Mouse (Mus musculus) forebrain, embryonic 14.5 days (tissue): Measurements from ENCODE around the gene 4930524B15Rik. TPM values are rescaled to one million over a fixed set of nuclear protein-coding genes. Genes with fewer than 3 reads are reported as not detected.
A peak's percentile ranks its signal among the peaks of the same experiment; 100 is the strongest.

Experiments used
- ATAC-seq: fragments of 200-750 bp; cut with Nextera tagmentation; 2 replicates; pipeline ENCODE4 v1.8.0; 2017; ENCODE audit warnings: mild to moderate bottlenecking, moderate library complexity
- DNase-seq: peaks from one replicate; pipeline ENCODE4 v3.0.0-alpha.2; 2015; ENCODE audit warnings: low spot score
- H3K27ac ChIP-seq: fragments of 300-500 bp; sonication (generic); 2 replicates; pipeline ENCODE4 v1.5.1; 2014; ENCODE audit warnings: low read depth, mild to moderate bottlenecking, control low read depth, low read length, moderate library complexity
- H3K27me3 ChIP-seq: fragments of 300-500 bp; sonication (generic); replicated peaks from 2 replicates; pipeline ENCODE4 v1.6.1; 2014; ENCODE audit warnings: low read length, control low read depth, mixed read lengths; ENCODE audit not compliant: control insufficient read depth, insufficient read depth
- H3K36me3 ChIP-seq: fragments of 300-500 bp; sonication (generic); 2 replicates; pipeline ENCODE4 v1.6.1; 2014; ENCODE audit warnings: low read length, control low read depth; ENCODE audit not compliant: control insufficient read depth, insufficient read depth
- H3K4me1 ChIP-seq: fragments of 300-500 bp; sonication (generic); 2 replicates; pipeline ENCODE4 v1.6.1; 2014; ENCODE audit warnings: antibody characterized with exemption, low read length, control low read depth; ENCODE audit not compliant: control insufficient read depth, insufficient read depth
- H3K4me2 ChIP-seq: fragments of 300-500 bp; sonication (generic); 2 replicates; pipeline ENCODE4 v1.6.1; 2014; ENCODE audit warnings: mild to moderate bottlenecking, control low read depth, low read length
- H3K4me3 ChIP-seq: fragments of 300-500 bp; sonication (generic); 2 replicates; pipeline ENCODE4 v1.5.1; 2014; ENCODE audit warnings: low read depth, low read length, control low read depth
- H3K9ac ChIP-seq: fragments of 300-500 bp; sonication (generic); 2 replicates; pipeline ENCODE4 v1.6.1; 2014; ENCODE audit warnings: mild to moderate bottlenecking, low read length, control low read depth, moderate library complexity
- H3K9me3 ChIP-seq: fragments of 300-500 bp; sonication (generic); replicated peaks from 2 replicates; pipeline ENCODE4 v1.6.1; 2016; ENCODE audit warnings: low read length, control low read depth, mixed read lengths; ENCODE audit not compliant: control insufficient read depth
- WGBS: fragments of 180-500 bp; shearing (Covaris S2); extraction: QIAGEN DNeasy Blood & Tissue Kit; methylation state at CpG from one replicate; pipeline ENCODE4 v1.1.7; 2014; 5-methylcytosine and 5-hydroxymethylcytosine counted together
- polyA plus RNA-seq: library from polyadenylated mRNA; unstranded; fragments of >200 nt; fragmentation: Nextera tagmentation; extraction: Ambion mirVana; gene quantifications from 2 replicates; pipeline ENCODE4 v1.2.1, GENCODE M21; 2014

4930524B15Rik gene
- polyA plus RNA-seq, 1 experiment from 2014 or later = 0.25 TPM

DNA sequence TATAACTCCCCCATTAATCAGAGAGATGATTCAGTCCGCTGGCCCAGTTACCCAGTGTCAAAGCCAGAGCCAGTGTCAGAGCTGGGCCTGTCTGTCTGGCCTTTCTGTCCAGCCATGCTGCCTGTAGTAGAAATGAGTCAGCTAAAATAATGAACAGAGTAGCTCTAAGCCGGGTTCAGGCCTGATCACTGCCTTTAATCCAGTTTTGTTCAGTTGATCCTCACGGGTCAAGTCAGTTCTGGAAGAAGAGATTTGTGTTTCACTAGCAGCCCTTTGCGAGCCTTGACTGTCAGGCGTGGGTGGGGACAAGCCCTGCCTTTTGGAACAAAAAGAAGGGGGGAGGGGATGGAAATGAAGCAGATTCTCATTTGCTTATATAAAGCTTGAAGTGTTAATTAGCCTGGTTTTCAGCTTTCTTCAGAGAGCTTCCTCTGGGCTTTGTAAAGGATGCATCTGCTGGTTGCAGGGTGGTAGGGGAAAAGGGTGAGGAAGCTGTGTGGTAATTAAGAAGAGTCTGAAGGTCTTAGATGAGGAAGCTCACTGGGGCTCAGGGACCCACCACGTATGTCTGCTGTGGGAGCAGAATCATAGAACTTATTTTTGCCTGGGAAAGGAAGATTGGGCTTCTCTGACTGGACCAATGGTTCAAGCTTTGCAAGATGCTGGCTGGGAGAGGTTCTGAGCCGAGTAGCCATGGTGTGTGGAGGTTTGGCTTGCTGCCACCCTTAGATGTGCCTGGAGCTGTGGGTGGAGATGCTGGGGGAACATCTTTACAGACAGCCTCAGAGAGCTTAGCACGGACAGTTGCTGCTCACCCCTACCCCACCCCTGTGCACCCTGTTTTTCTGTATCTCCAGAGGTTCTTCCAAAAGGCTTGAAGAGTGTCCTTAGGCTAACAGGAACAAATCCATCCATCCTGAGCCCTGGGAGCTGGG, 54.9 kb downstream of the 4930524B15Rik start:
- ATAC-seq (peak; percentile 82), DNase-seq (peak; percentile 94)
- peak overlapping the region; percentile 40 for H3K4me2 ChIP-seq
- WGBS = 7% methylated on average over 8 of the region's 8 CpGs
- no peak overlapping the region for H3K4me3 ChIP-seq
- peaks cover 52% of the 10 kb centered on the region for H3K36me3 ChIP-seq
- H3K27me3 ChIP-seq = no peaks in the 10 kb centered on the region
- no peaks in the 10 kb centered on the region for H3K9me3 ChIP-seq
- H3K4me1 ChIP-seq = peaks cover 60% of the 10 kb centered on the region
- peak overlapping the region; percentile 44 for H3K9ac ChIP-seq
- peak overlapping the region; percentile 95 for H3K27ac ChIP-seq

DNA sequence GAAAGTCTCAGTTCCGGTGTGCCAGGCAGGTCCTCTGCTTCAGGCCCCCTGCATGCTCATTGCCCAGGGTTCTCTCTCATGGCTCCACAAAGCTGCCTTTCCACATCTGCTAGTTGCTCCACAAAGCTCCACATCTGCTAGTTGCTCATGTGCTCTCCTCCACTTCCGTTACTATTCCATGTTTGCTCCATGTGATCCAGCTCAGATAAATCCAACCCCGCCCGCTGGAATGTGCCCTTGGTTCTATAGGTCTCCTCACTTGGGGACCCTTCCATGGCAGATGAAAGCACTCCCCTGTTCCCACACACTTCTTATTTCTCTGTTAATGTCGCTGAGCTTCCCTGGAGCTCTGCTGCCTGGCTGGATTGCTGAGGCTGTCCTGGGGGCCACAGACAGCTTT, 61.2 kb downstream of the 4930524B15Rik start:
- H3K4me2 ChIP-seq = no peak overlapping the region
- peak overlapping the region; percentile 90 for H3K27ac ChIP-seq
- DNase-seq = no peak
- H3K4me1 ChIP-seq = peaks cover 33% of the 10 kb centered on the region
- no peak overlapping the region for H3K4me3 ChIP-seq
- H3K9ac ChIP-seq = 0 out of 2 replicates have a peak overlapping the region, but pooled peaks have one; percentile 17
- H3K27me3 ChIP-seq = no peaks in the 10 kb centered on the region
- no peaks in the 10 kb centered on the region for H3K9me3 ChIP-seq
- no peak for ATAC-seq
- H3K36me3 ChIP-seq = peaks cover 30% of the 10 kb centered on the region
- WGBS = 80% methylated on average over 5 of the region's 5 CpGs

DNA sequence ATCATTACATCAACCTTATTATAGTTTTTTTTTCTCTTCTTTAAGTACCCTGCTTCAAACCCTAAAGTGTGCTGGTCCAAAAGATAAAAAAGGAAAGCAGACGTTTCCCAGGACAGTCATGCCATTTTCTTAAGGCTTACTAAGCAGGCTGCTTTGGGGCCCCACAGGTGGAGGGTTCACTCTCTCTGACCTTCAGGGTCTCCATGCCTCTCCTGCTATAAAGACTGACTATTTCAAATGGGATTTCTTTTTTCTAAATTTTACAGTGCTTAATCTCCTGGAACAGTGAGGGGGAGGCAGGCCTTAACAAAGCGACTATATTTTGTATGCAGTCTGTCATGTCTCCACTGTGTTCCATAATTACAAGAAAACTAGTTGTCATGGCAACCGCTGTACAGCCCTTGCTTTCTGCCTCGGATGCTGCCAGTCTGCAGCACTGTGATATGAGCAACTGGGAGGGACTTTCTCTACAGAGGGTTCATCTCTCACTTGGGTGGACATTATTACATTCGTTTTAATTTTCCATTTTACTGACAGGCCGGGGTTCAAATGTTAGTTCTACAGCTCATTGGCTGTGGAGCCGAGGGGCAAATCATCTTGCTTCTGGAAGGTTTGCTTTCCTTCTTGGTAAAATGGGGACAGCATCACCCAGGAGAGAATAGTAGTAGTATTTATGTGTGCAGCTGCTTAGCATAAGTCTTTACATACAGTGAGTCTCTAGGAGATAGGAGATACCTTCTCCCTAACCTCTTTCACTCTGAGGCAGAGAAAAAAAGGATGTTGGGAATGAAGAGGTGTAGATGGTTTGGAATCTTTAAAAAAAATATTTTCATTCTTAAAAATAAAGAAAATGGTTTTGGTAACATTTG, 62.3 kb downstream of the 4930524B15Rik start:
- peaks cover 23% of the 10 kb centered on the region for H3K36me3 ChIP-seq
- no peaks in the 10 kb centered on the region for H3K9me3 ChIP-seq
- H3K27ac ChIP-seq = peak overlapping the region; percentile 90
- no peak overlapping the region for H3K4me3 ChIP-seq
- H3K4me1 ChIP-seq = peaks cover 34% of the 10 kb centered on the region
- no peaks in the 10 kb centered on the region for H3K27me3 ChIP-seq
- DNase-seq (peak; percentile 97), ATAC-seq (peak; percentile 96)
- WGBS = 41% methylated on average over 7 of the region's 7 CpGs
- H3K9ac ChIP-seq = peak overlapping the region; percentile 45; the same call in 1 of the 2 replicates
- peak overlapping the region; percentile 34 for H3K4me2 ChIP-seq

DNA sequence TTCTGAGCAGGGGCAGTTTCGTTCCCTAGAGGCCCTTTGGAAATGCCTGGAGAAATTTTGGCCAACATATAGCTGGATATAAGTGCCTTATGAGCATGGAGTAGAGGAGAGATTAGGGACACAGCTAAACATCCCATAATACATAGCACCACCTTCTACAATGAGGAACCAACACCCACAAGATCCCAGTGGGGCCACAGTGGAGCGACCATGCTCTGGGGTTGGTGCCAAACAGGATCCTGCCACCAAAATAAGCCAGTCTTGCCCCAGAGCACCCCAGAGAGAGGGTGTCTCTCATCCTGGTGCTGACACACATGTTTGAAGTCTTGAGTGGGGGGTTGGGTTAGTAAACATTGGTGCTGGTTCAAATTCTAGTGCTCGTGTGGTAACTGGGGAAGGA, 63.2 kb downstream of the 4930524B15Rik start:
- Histone ChIP-seq H3K4me1 (peaks cover 37% of the 10 kb centered on the region), H3K4me2 (no peak overlapping the region), H3K27ac (peak overlapping the region; percentile 68), H3K9me3 (no peaks in the 10 kb centered on the region), H3K27me3 (no peaks in the 10 kb centered on the region), H3K36me3 (peaks cover 20% of the 10 kb centered on the region), H3K4me3 (no peak overlapping the region), H3K9ac (no peak overlapping the region)
- WGBS = 79% methylated on average over 3 of the region's 3 CpGs
- ATAC-seq (no peak), DNase-seq (no peak)

Other genes starting within 250 kb of the 4930524B15Rik start
- gene Cpeb4, start 93.4 kb upstream of the 4930524B15Rik start, polyA plus RNA-seq = 18.5 and 23.9 TPM in 2 replicates
- gene Nsg2, start 34.9 kb downstream of the 4930524B15Rik start, polyA plus RNA-seq = 304 and 315 TPM in 2 replicates
- not detected in 2 replicates for gene Il9r, start 234.7 kb downstream of the 4930524B15Rik start, polyA plus RNA-seq
- gene Snrnp25, start 239.8 kb downstream of the 4930524B15Rik start, polyA plus RNA-seq = 59.8 and 67.0 TPM in 2 replicates